11 mouse cellular contexts compared by ENCODE assay signal in genomic region chr10:108454691-108455117, GRCm38 (mm10).
A peak's percentile ranks its signal among the peaks of the same experiment; 100 is the strongest.
DNase-seq lines count a peak whose midpoint lies in the region; ATAC-seq and TF ChIP-seq lines count a peak whose summit lies in the region.
"Had no signal": no experiment of that assay in that cellular context is flagged by ENCODE, and none has a peak within 500 bp of the region (broad histone marks: within the 10 kb centered on the region; RNA-seq: fewer than 3 reads in every experiment).

No protein-coding gene starts in this region.

- no peak for TF ChIP-seq POLR2A in liver, adult 2 months (IDR thresholded peaks at IDR 0.05; ENCODE audit: extremely low read depth, insufficient read depth, low read length)

- peak; percentile 41; the same call in 1 of the 2 replicates for TF ChIP-seq CTCF in liver, adult 2 months (IDR thresholded peaks at IDR 0.05; ENCODE audit: low read depth, low read length)
- TF ChIP-seq CTCF in left cerebral cortex, adult 2 months (IDR thresholded peaks at IDR 0.05): no peak

- H3K4me3 ChIP-seq in liver, adult 2 months (ENCODE audit: insufficient read depth, low read depth, low read length): no peak overlapping the region
- no peak overlapping the region for H3K4me3 ChIP-seq in intestine, embryonic 16.5 days (ENCODE audit: low read length)
- no peak overlapping the region for H3K4me3 ChIP-seq in left cerebral cortex, adult 2 months
- no peak overlapping the region for H3K4me3 ChIP-seq in stomach, embryonic 15.5 days (replicated peaks)
- H3K4me3 ChIP-seq in midbrain, embryonic 14.5 days (replicated peaks; ENCODE audit: low read depth, low read length): no peak overlapping the region
- no peak overlapping the region for H3K4me3 ChIP-seq in hindbrain, embryonic 14.5 days (replicated peaks; ENCODE audit: low read length)
- H3K4me3 ChIP-seq: forebrain, embryonic 13.5 days; midbrain, embryonic 15.5 days had no signal

- intact Hi-C loops in left cerebral cortex, adult 2 months (cut with DNase I): loop anchor here (5.0 to 10.0 kb wide), 9 partner anchors 68 to 1250 kb away; no protein-coding TSS in a partner anchor

- peak; percentile 43 for ATAC-seq in intestine, embryonic 16.5 days
- peak; percentile 47; the same call in 1 of the 2 replicates for ATAC-seq in stomach, embryonic 15.5 days (ENCODE audit: insufficient read depth, low FRiP score, low read depth)
- no peak for ATAC-seq in midbrain, embryonic 14.5 days (ENCODE audit: low FRiP score, low TSS enrichment)
- ATAC-seq in hindbrain, embryonic 14.5 days (ENCODE audit: low FRiP score): no peak
- ATAC-seq: forebrain, embryonic 13.5 days; midbrain, embryonic 15.5 days had no signal

- DNase-seq in liver, adult 2 months (ENCODE audit: extremely low read depth, low read depth, low spot score): peak; percentile 95
- no peak for DNase-seq in liver
- DNase-seq in left cerebral cortex, adult 2 months (ENCODE audit: extremely low spot score in 1 of 2, low spot score in 2 of 2): peak; percentile 35 to 64
- DNase-seq in midbrain, embryonic 14.5 days: no peak
- no peak for DNase-seq in adrenal gland, adult 18-20 months (ENCODE audit: low spot score in 2 of 2)
- no peak for DNase-seq in hindbrain, embryonic 14.5 days (ENCODE audit: low spot score)
- DNase-seq: spleen, adult 18-20 months had no signal

- H3K9me3 ChIP-seq in intestine, embryonic 16.5 days (ENCODE audit: control insufficient read depth, low read length): no peaks in the 10 kb centered on the region
- H3K9me3 ChIP-seq in stomach, embryonic 15.5 days: no peaks in the 10 kb centered on the region
- H3K9me3 ChIP-seq in midbrain, embryonic 14.5 days (ENCODE audit: control insufficient read depth, low read length): no peaks in the 10 kb centered on the region
- H3K9me3 ChIP-seq in hindbrain, embryonic 14.5 days (ENCODE audit: control insufficient read depth, low read length): no peaks in the 10 kb centered on the region
- H3K9me3 ChIP-seq: forebrain, embryonic 13.5 days; midbrain, embryonic 15.5 days had no signal

- WGBS in liver, adult 2 months: 22% methylated on average over 11 of the region's 11 CpGs
- WGBS in intestine, embryonic 16.5 days: 68% methylated on average over 11 of the region's 11 CpGs
- 53% methylated on average over 11 of the region's 11 CpGs for WGBS in stomach, embryonic 15.5 days
- WGBS in midbrain, embryonic 14.5 days: 88% methylated on average over 11 of the region's 11 CpGs
- WGBS in hindbrain, embryonic 14.5 days: 87% methylated on average over 11 of the region's 11 CpGs

- H3K27ac ChIP-seq in liver, adult 2 months (replicated peaks; ENCODE audit: insufficient read depth, low read depth, low read length): peak overlapping the region; percentile 68
- H3K27ac ChIP-seq in intestine, embryonic 16.5 days (ENCODE audit: low read length): no peak overlapping the region
- peak overlapping the region; percentile 86 for H3K27ac ChIP-seq in left cerebral cortex, adult 2 months
- H3K27ac ChIP-seq in stomach, embryonic 15.5 days: no peak overlapping the region
- no peak overlapping the region for H3K27ac ChIP-seq in midbrain, embryonic 14.5 days (replicated peaks; ENCODE audit: low read depth, low read length)
- H3K27ac ChIP-seq in hindbrain, embryonic 14.5 days: no peak overlapping the region
- H3K27ac ChIP-seq: forebrain, embryonic 13.5 days; midbrain, embryonic 15.5 days had no signal

- H3K4me2 ChIP-seq in intestine, embryonic 16.5 days (ENCODE audit: low read depth, low read length): no peak overlapping the region
- H3K4me2 ChIP-seq in stomach, embryonic 15.5 days: no peak overlapping the region
- no peak overlapping the region for H3K4me2 ChIP-seq in midbrain, embryonic 14.5 days (ENCODE audit: low read length)
- H3K4me2 ChIP-seq in hindbrain, embryonic 14.5 days (replicated peaks): no peak overlapping the region
- H3K4me2 ChIP-seq: forebrain, embryonic 13.5 days; midbrain, embryonic 15.5 days had no signal

- no peaks in the 10 kb centered on the region for H3K79me2 ChIP-seq in liver, adult 2 months (ENCODE audit: control insufficient read depth, insufficient read depth, low read length)

- H3K4me1 ChIP-seq in liver, adult 2 months (ENCODE audit: control insufficient read depth, insufficient read depth, low read length): peaks cover 5% of the 10 kb centered on the region
- H3K4me1 ChIP-seq in intestine, embryonic 16.5 days (ENCODE audit: control insufficient read depth, insufficient read depth, low read length): peaks cover 5% of the 10 kb centered on the region; the same call in 1 of the 2 replicates
- H3K4me1 ChIP-seq in stomach, embryonic 15.5 days: 0 out of 2 replicates have a peak, but pooled peaks cover 4% of the 10 kb centered on the region
- no peaks in the 10 kb centered on the region for H3K4me1 ChIP-seq in midbrain, embryonic 14.5 days (ENCODE audit: control insufficient read depth, insufficient read depth, low read length)
- no peaks in the 10 kb centered on the region for H3K4me1 ChIP-seq in hindbrain, embryonic 14.5 days (replicated peaks; ENCODE audit: control insufficient read depth, insufficient read depth, low read length)
- H3K4me1 ChIP-seq: forebrain, embryonic 13.5 days; midbrain, embryonic 15.5 days had no signal

- no peaks in the 10 kb centered on the region for H3K36me3 ChIP-seq in liver, adult 2 months (ENCODE audit: control insufficient read depth, insufficient read depth, low read length)
- no peaks in the 10 kb centered on the region for H3K36me3 ChIP-seq in intestine, embryonic 16.5 days (ENCODE audit: control insufficient read depth, insufficient read depth, low read length)
- no peaks in the 10 kb centered on the region for H3K36me3 ChIP-seq in stomach, embryonic 15.5 days
- no peaks in the 10 kb centered on the region for H3K36me3 ChIP-seq in midbrain, embryonic 14.5 days (ENCODE audit: control insufficient read depth, insufficient read depth, low read length)
- no peaks in the 10 kb centered on the region for H3K36me3 ChIP-seq in hindbrain, embryonic 14.5 days (replicated peaks; ENCODE audit: control insufficient read depth, insufficient read depth)
- H3K36me3 ChIP-seq: midbrain, embryonic 15.5 days had no signal

- H3K9ac ChIP-seq in liver, adult 2 months (ENCODE audit: low read depth, low read length): peak overlapping the region; percentile 13; the same call in 1 of the 2 replicates
- no peak overlapping the region for H3K9ac ChIP-seq in intestine, embryonic 16.5 days (ENCODE audit: low read depth, low read length)
- no peak overlapping the region for H3K9ac ChIP-seq in stomach, embryonic 15.5 days
- no peak overlapping the region for H3K9ac ChIP-seq in midbrain, embryonic 14.5 days (replicated peaks; ENCODE audit: low read length)
- no peak overlapping the region for H3K9ac ChIP-seq in hindbrain, embryonic 14.5 days
- H3K9ac ChIP-seq: forebrain, embryonic 13.5 days; midbrain, embryonic 15.5 days had no signal

- no peaks in the 10 kb centered on the region for H3K27me3 ChIP-seq in liver, adult 2 months (ENCODE audit: control insufficient read depth, insufficient read depth, low read length)
- H3K27me3 ChIP-seq in intestine, embryonic 16.5 days (replicated peaks; ENCODE audit: control insufficient read depth, insufficient read depth, low read length): no peaks in the 10 kb centered on the region
- no peaks in the 10 kb centered on the region for H3K27me3 ChIP-seq in stomach, embryonic 15.5 days (replicated peaks)
- H3K27me3 ChIP-seq in midbrain, embryonic 14.5 days (ENCODE audit: control insufficient read depth, insufficient read depth, low read length): no peaks in the 10 kb centered on the region
- no peaks in the 10 kb centered on the region for H3K27me3 ChIP-seq in hindbrain, embryonic 14.5 days (ENCODE audit: control insufficient read depth, insufficient read depth, low read length)
- H3K27me3 ChIP-seq: forebrain, embryonic 13.5 days; midbrain, embryonic 15.5 days had no signal

Comparison
In these comparisons a context has a peak if more than half of its experiments do, and no peak if none do; other contexts are left out.
1. DNase-seq: peak in liver, adult 2 months (single experiment) and left cerebral cortex, adult 2 months (2 of 2); none in liver (single experiment), midbrain, embryonic 14.5 days (single experiment), adrenal gland, adult 18-20 months (0 of 2) and hindbrain, embryonic 14.5 days (single experiment).
2. H3K27ac ChIP-seq: peak in liver, adult 2 months (single experiment) and left cerebral cortex, adult 2 months (single experiment); none in intestine, embryonic 16.5 days (single experiment), stomach, embryonic 15.5 days (single experiment), midbrain, embryonic 14.5 days (single experiment) and hindbrain, embryonic 14.5 days (single experiment).
3. ATAC-seq: peak in intestine, embryonic 16.5 days (single experiment) and stomach, embryonic 15.5 days (single experiment); none in midbrain, embryonic 14.5 days (single experiment) and hindbrain, embryonic 14.5 days (single experiment).